Mouse (Mus musculus) limb, embryonic 15.5 days (tissue): Measurements from ENCODE around the gene Esp18. TPM values are rescaled to one million over a fixed set of nuclear protein-coding genes. Genes with fewer than 3 reads are reported as not detected.

ENCODE experiments used
- ATAC-seq: fragments of 200-750 bp; cut with Nextera tagmentation; 2 replicates; pipeline ENCODE4 v1.8.0; 2017; ENCODE audit warnings: low read depth, moderate TSS enrichment; ENCODE audit not compliant: insufficient number of reproducible peaks, low FRiP score, low TSS enrichment
- H3K27ac ChIP-seq: fragments of 300-500 bp; sonication (generic); 2 replicates; pipeline ENCODE4 v1.5.1; 2015; ENCODE audit warnings: moderate library complexity, mild to moderate bottlenecking, inconsistent platforms
- H3K27me3 ChIP-seq: fragments of 300-500 bp; sonication (generic); 2 replicates; pipeline ENCODE4 v1.6.1; 2015; ENCODE audit warnings: inconsistent platforms
- H3K36me3 ChIP-seq: fragments of 300-500 bp; sonication (generic); 2 replicates; pipeline ENCODE4 v1.6.1; 2015; ENCODE audit warnings: inconsistent platforms
- H3K4me1 ChIP-seq: fragments of 300-500 bp; sonication (generic); 2 replicates; pipeline ENCODE4 v1.6.1; 2015; ENCODE audit warnings: inconsistent platforms
- H3K4me2 ChIP-seq: fragments of 300-500 bp; sonication (generic); 2 replicates; pipeline ENCODE4 v1.6.1; 2015; ENCODE audit warnings: mild to moderate bottlenecking, inconsistent platforms
- H3K4me3 ChIP-seq: fragments of 300-500 bp; sonication (generic); 2 replicates; pipeline ENCODE4 v1.5.1; 2015; ENCODE audit warnings: mild to moderate bottlenecking, inconsistent platforms
- H3K9ac ChIP-seq: fragments of 300-500 bp; sonication (generic); 2 replicates; pipeline ENCODE4 v1.6.1; 2015; ENCODE audit warnings: inconsistent platforms
- H3K9me3 ChIP-seq: fragments of 300-500 bp; sonication (generic); 2 replicates; pipeline ENCODE4 v1.6.1; 2016; ENCODE audit warnings: inconsistent platforms
- WGBS: fragments of 180-500 bp; shearing (Covaris S2); methylation state at CpG from one replicate; pipeline ENCODE4 v1.1.7; 2015; 5-methylcytosine and 5-hydroxymethylcytosine counted together
- microRNA-seq: library from miRNA; unstranded; fragments of <30 nt; microRNA quantifications from one replicate; pipeline ENCODE4, GENCODE M21; 2016
- polyA plus RNA-seq: library from polyadenylated mRNA; unstranded; fragments of >200 nt; fragmentation: Nextera tagmentation; extraction: Ambion mirVana; gene quantifications from 2 replicates; pipeline ENCODE4 v1.2.1, GENCODE M21; 2015

Esp18 gene
- polyA plus RNA-seq = not detected in 2 replicates

- H3K27me3 ChIP-seq = no peaks in the 10 kb centered on the region
- 72% methylated on average over 2 of the region's 2 CpGs for WGBS
These were observed at the start of gene Esp18 for GRCm38 (mm10) chr17:39406059-39406458. TSS of gene Esp18 (plus strand) at chr17:39406359.

GRCm38 (mm10) chr17:39363316-39363715 is 42.8 kb upstream of the Esp18 start:
- no peak for ATAC-seq
- Histone ChIP-seq H3K9ac (no peak overlapping the region), H3K9me3 (no peaks in the 10 kb centered on the region), H3K27ac (no peak overlapping the region), H3K4me2 (no peak overlapping the region), H3K4me1 (no peaks in the 10 kb centered on the region), H3K4me3 (no peak overlapping the region), H3K36me3 (no peaks in the 10 kb centered on the region), H3K27me3 (no peaks in the 10 kb centered on the region)
- 64% methylated on average over 3 of the region's 3 CpGs for WGBS

More at GRCm38 (mm10) chr17:39406059-39406458, at the start of gene Esp18:
- Histone ChIP-seq H3K27ac (no peak within 1 kb of the TSS), H3K4me2 (no peak within 1 kb of the TSS), H3K4me3 (no peak within 1 kb of the TSS), H3K4me1 (no peaks in the 10 kb centered on the region), H3K9me3 (no peaks in the 10 kb centered on the region), H3K9ac (no peak within 1 kb of the TSS), H3K36me3 (no peaks in the 10 kb centered on the region)
- ATAC-seq = no peak

Small RNAs within 50 kb of the gene (microRNA-seq; reads per million reads assigned to microRNA genes)
- gene Gm26429 = not detected

Other genes starting within 250 kb of the Esp18 start
- not detected in 2 replicates for gene Esp16, start 129.8 kb downstream of the Esp18 start, polyA plus RNA-seq
- not detected in 2 replicates for gene Esp15, start 234.6 kb downstream of the Esp18 start, polyA plus RNA-seq